Mouse (Mus musculus): Measurements from ENCODE around the gene Thegl.
"Not testable (repeated sequence)": the region's sequence is repeated elsewhere in the genome, so short reads cannot be mapped to it uniquely, and the experiment has no call there.

The Thegl gene

GRCm38 (mm10) chr5:77015544-77016482 lies at the start of gene Thegl:
Gene Thegl, plus strand, starts transcription at chr5:77016023.
- DNase-seq = peak; percentile 81

- no peak for DNase-seq
Measured at GRCm38 (mm10) chr5:76969250-76969649, 46.6 kb upstream of the Thegl start.

GRCm38 (mm10) chr5:76971115-76971514 lies 44.7 kb upstream of the Thegl start:
- DNase-seq = not testable (repeated sequence)

GRCm38 (mm10) chr5:76973488-76973887 lies 42.3 kb upstream of the Thegl start:
- DNase-seq = no peak

- no peak for DNase-seq
Measured at GRCm38 (mm10) chr5:76974207-76974553, 41.6 kb upstream of the Thegl start.

GRCm38 (mm10) chr5:76974554-76975285 lies 41.1 kb upstream of the Thegl start, which contains the start of gene Srp72:
Gene Srp72, plus strand, starts transcription at chr5:76974683.
- peak; percentile 87 for DNase-seq

GRCm38 (mm10) chr5:76975736-76976135 lies 40.1 kb upstream of the Thegl start:
- no peak for DNase-seq

- DNase-seq = no peak
Measured at GRCm38 (mm10) chr5:76984015-76984414, 31.8 kb upstream of the Thegl start.

GRCm38 (mm10) chr5:76990789-76991188 lies 25.0 kb upstream of the Thegl start:
- peak; percentile 28 for DNase-seq

GRCm38 (mm10) chr5:76993174-76993814 lies 22.5 kb upstream of the Thegl start:
- no peak for DNase-seq

- DNase-seq = no peak
Measured at GRCm38 (mm10) chr5:76998416-76998815, 17.4 kb upstream of the Thegl start.

GRCm38 (mm10) chr5:77001192-77001591 lies 14.6 kb upstream of the Thegl start:
- no peak for DNase-seq

- no peak for DNase-seq
Measured at GRCm38 (mm10) chr5:77004051-77004821, 11.6 kb upstream of the Thegl start, which contains the start of gene Arl9. Gene Arl9, plus strand, starts transcription at chr5:77004055.

GRCm38 (mm10) chr5:77010352-77010751 lies 5.5 kb upstream of the Thegl start:
- no peak for DNase-seq

GRCm38 (mm10) chr5:77011082-77011481 lies 4.7 kb upstream of the Thegl start:
- no peak for DNase-seq

GRCm38 (mm10) chr5:77013171-77013570 lies 2.7 kb upstream of the Thegl start:
- DNase-seq = no peak

- no peak for DNase-seq
Measured at GRCm38 (mm10) chr5:77028034-77028433, 12.2 kb downstream of the Thegl start.

GRCm38 (mm10) chr5:77029735-77030134 lies 13.9 kb downstream of the Thegl start:
- no peak for DNase-seq

GRCm38 (mm10) chr5:77035101-77035500 lies 19.3 kb downstream of the Thegl start:
- DNase-seq = not testable (repeated sequence)

- no peak for DNase-seq
Measured at GRCm38 (mm10) chr5:77038451-77038850, 22.6 kb downstream of the Thegl start.

GRCm38 (mm10) chr5:77039391-77039790 lies 23.6 kb downstream of the Thegl start:
- no peak for DNase-seq

GRCm38 (mm10) chr5:77044362-77044761 lies 28.5 kb downstream of the Thegl start:
- DNase-seq = no peak
